ENCODE assay signal across 20 mouse cellular contexts in genomic region chr7:24969805-24970204, GRCm38 (mm10). TPM values are rescaled to one million over a fixed set of nuclear protein-coding genes. Genes with fewer than 3 reads are reported as not detected.
DNase-seq lines count a peak whose midpoint lies in the region; ATAC-seq and TF ChIP-seq lines count a peak whose summit lies in the region.
"Had no signal": no experiment of that assay in that cellular context is flagged by ENCODE, and none has a peak within 500 bp of the region (broad histone marks: within the 10 kb centered on the region; RNA-seq: fewer than 3 reads in every experiment).

No protein-coding gene starts in this region.

- peaks cover 39% of the 10 kb centered on the region for H3K4me1 ChIP-seq in cerebellum, adult 2 months (ENCODE audit: control insufficient read depth, insufficient read depth, low read length)
- H3K4me1 ChIP-seq in intestine, embryonic 15.5 days (replicated peaks) = 0 out of 2 replicates have a peak, but pooled peaks cover 4% of the 10 kb centered on the region

- H3K9me3 ChIP-seq in intestine, embryonic 15.5 days = no peaks in the 10 kb centered on the region
- H3K9me3 ChIP-seq: heart, embryonic 13.5 days; hindbrain, embryonic 12.5 days; limb, embryonic 12.5 days; neural tube, embryonic 12.5 days had no signal

- H3K9ac ChIP-seq in intestine, embryonic 15.5 days = no peak overlapping the region
- H3K9ac ChIP-seq: heart, embryonic 13.5 days; hindbrain, embryonic 12.5 days; limb, embryonic 12.5 days; liver, postnatal 0 days; neural tube, embryonic 12.5 days had no signal

- peak overlapping the region; percentile 2 for H3K4me3 ChIP-seq in cerebellum, adult 2 months (replicated peaks; ENCODE audit: insufficient read depth, low read depth, low read length)
- H3K4me3 ChIP-seq in intestine, embryonic 15.5 days (replicated peaks) = no peak overlapping the region
- H3K4me3 ChIP-seq: erythroblast, embryonic 14.5 days; heart, embryonic 13.5 days; hindbrain, embryonic 12.5 days; limb, embryonic 12.5 days; neural tube, embryonic 12.5 days had no signal

- 0 out of 2 replicates have a peak, but pooled peaks have one; percentile 32 for TF ChIP-seq POLR2A in cerebellum, adult 2 months (IDR thresholded peaks at IDR 0.05; ENCODE audit: borderline replicate concordance, insufficient read depth, low read length)

- intact Hi-C loops in left cerebral cortex, postnatal 14 days (cut with DNase I) = loop anchor here (5.0 kb wide), 1 partner anchor 38 kb away; no protein-coding TSS in a partner anchor

- ATAC-seq in intestine, embryonic 15.5 days = no peak
- ATAC-seq: activated CD4-positive, CD25-positive, alpha-beta regulatory T cell, adult 4 months; liver, postnatal 0 days; midbrain, embryonic 16.5 days had no signal

- peak overlapping the region; percentile 89 for H3K27ac ChIP-seq in cerebellum, adult 2 months (ENCODE audit: insufficient read depth, low read length)
- no peak overlapping the region for H3K27ac ChIP-seq in intestine, embryonic 15.5 days
- H3K27ac ChIP-seq: heart, embryonic 13.5 days; hindbrain, embryonic 12.5 days; limb, embryonic 12.5 days; macrophage; neural tube, embryonic 12.5 days had no signal

- no peak for TF ChIP-seq CTCF in cerebellum, adult 2 months (IDR thresholded peaks at IDR 0.05; ENCODE audit: borderline replicate concordance, insufficient read depth, low read depth, low read length)

- H3K27me3 ChIP-seq in cerebellum, adult 2 months (ENCODE audit: control insufficient read depth, insufficient read depth, low read length) = no peaks in the 10 kb centered on the region
- no peaks in the 10 kb centered on the region for H3K27me3 ChIP-seq in intestine, embryonic 15.5 days (replicated peaks)
- H3K27me3 ChIP-seq: heart, embryonic 13.5 days; hindbrain, embryonic 12.5 days; limb, embryonic 12.5 days; neural tube, embryonic 12.5 days had no signal

- peaks cover 3% of the 10 kb centered on the region; the same call in 1 of the 2 replicates for H3K36me3 ChIP-seq in intestine, embryonic 15.5 days

- H3K4me2 ChIP-seq in intestine, embryonic 15.5 days (replicated peaks) = no peak overlapping the region
- H3K4me2 ChIP-seq: heart, embryonic 13.5 days; hindbrain, embryonic 12.5 days; limb, embryonic 12.5 days; neural tube, embryonic 12.5 days had no signal

- WGBS in cerebellum, adult 2 months = 9% methylated on average over 12 of the region's 12 CpGs
- WGBS in intestine, embryonic 15.5 days = 80% methylated on average over 12 of the region's 12 CpGs

- peak; percentile 38 to 70 for DNase-seq in left cerebral cortex, postnatal 14 days (ENCODE audit: low spot score in 2 of 2)
- no peak for DNase-seq in left cerebral cortex, adult 9 months (ENCODE audit: low spot score in 2 of 2)
- DNase-seq in cerebellum, adult 2 months = peak; percentile 88 to 92
- peak; percentile 91 to 93 for DNase-seq in cerebellum, postnatal 25 days
- peak; percentile 51 for DNase-seq in right cerebral cortex, postnatal 25 days
- DNase-seq in heart, adult 9 months (ENCODE audit: low spot score in 2 of 2) = no peak
- DNase-seq: embryo, embryonic 11 days; gastrocnemius, postnatal 36 days; kidney, adult 2 months; liver, postnatal 0 days had no signal

RNA-seq across cellular contexts. Expression of gene Rabac1, which starts 2.7 kb away (rescaled TPM):
- 100 to 1,000 TPM; 303 to 313 TPM for total RNA-seq in left cerebral cortex, postnatal 14 days (2021)
- 637 and 648 TPM in 2 replicates for polyA plus RNA-seq in cerebellum, adult 2 months (2012; rRNA removed)
- 123 and 157 TPM in 2 replicates for polyA plus RNA-seq in intestine, embryonic 15.5 days (2015; fragmentation: Nextera tagmentation; extraction: Ambion mirVana)

RNA-seq across cellular contexts. Expression of gene Gm4881, which starts 25.5 kb away (rescaled TPM):
- not detected for total RNA-seq in left cerebral cortex, postnatal 14 days (2021)
- polyA plus RNA-seq in cerebellum, adult 2 months (2012; rRNA removed) = 1.00 and 1.4 TPM in 2 replicates
- polyA plus RNA-seq in intestine, embryonic 15.5 days (2015; fragmentation: Nextera tagmentation; extraction: Ambion mirVana) = not detected in 2 replicates
- total RNA-seq: gastrocnemius, postnatal 36 days; layer of hippocampus, adult 8-10 months had no signal
- polyA plus RNA-seq: activated CD4-positive, CD25-positive, alpha-beta regulatory T cell, adult 4 months; erythroblast, embryonic 14.5 days; heart, embryonic 13.5 days; kidney, adult 2 months; limb, embryonic 12.5 days; liver, postnatal 0 days; macrophage had no signal

RNA-seq across cellular contexts. Expression of gene Atp1a3, which starts 36.0 kb away (rescaled TPM):
- 1,000 to 10,000 TPM; 2,091 to 2,391 TPM for total RNA-seq in left cerebral cortex, postnatal 14 days (2021)
- 1,466 and 1,473 TPM in 2 replicates for polyA plus RNA-seq in cerebellum, adult 2 months (2012; rRNA removed)
- 3.8 TPM in 2 replicates for polyA plus RNA-seq in intestine, embryonic 15.5 days (2015; fragmentation: Nextera tagmentation; extraction: Ambion mirVana)

Comparison
In these comparisons a context has a peak if more than half of its experiments do, and no peak if none do; other contexts are left out.
1. DNase-seq: peak in left cerebral cortex, postnatal 14 days (2 of 2), cerebellum, adult 2 months (2 of 2), cerebellum, postnatal 25 days (2 of 2) and right cerebral cortex, postnatal 25 days (single experiment); none in left cerebral cortex, adult 9 months (0 of 2) and heart, adult 9 months (0 of 2).
2. RNA of gene Atp1a3, which starts 36.0 kb away (polyA plus RNA-seq): 1,466 to 1,473 TPM in cerebellum, adult 2 months; 3.8 TPM in intestine, embryonic 15.5 days; every median in the first group is over 100 times any median in the second.